Comparison of ENCODE assay signal across 24 mouse cellular contexts in genomic region chr12:32014811-32015210, GRCm38 (mm10). TPM values are rescaled to one million over a fixed set of nuclear protein-coding genes. Genes with fewer than 3 reads are reported as not detected.
DNase-seq lines count a peak whose midpoint lies in the region; ATAC-seq and TF ChIP-seq lines count a peak whose summit lies in the region.
"Had no signal": no experiment of that assay in that cellular context is flagged by ENCODE, and none has a peak within 500 bp of the region (broad histone marks: within the 10 kb centered on the region; RNA-seq: fewer than 3 reads in every experiment).

No protein-coding gene starts in this region.

- H3K4me3 ChIP-seq in neural tube, embryonic 13.5 days = no peak overlapping the region
- no peak overlapping the region for H3K4me3 ChIP-seq in embryonic facial prominence, embryonic 14.5 days (ENCODE audit: low read depth, low read length)
- no peak overlapping the region for H3K4me3 ChIP-seq in myocyte
- H3K4me3 ChIP-seq: forebrain, embryonic 10.5 days; forebrain, embryonic 13.5 days; heart, embryonic 10.5 days; heart, embryonic 13.5 days; hindbrain, embryonic 15.5 days; intestine, embryonic 15.5 days had no signal

- intact Hi-C loops in gastrocnemius, postnatal 14 days (cut with DNase I; ENCODE audit: low total_unique reads) = no loop called here

- no peak overlapping the region for H3K4me2 ChIP-seq in neural tube, embryonic 13.5 days
- H3K4me2 ChIP-seq in embryonic facial prominence, embryonic 14.5 days (ENCODE audit: low read depth, low read length) = no peak overlapping the region
- H3K4me2 ChIP-seq in myocyte (ENCODE audit: low read depth) = peak overlapping the region; percentile 64
- H3K4me2 ChIP-seq: forebrain, embryonic 13.5 days; heart, embryonic 13.5 days; hindbrain, embryonic 15.5 days; intestine, embryonic 15.5 days had no signal

- H3K9ac ChIP-seq in neural tube, embryonic 13.5 days = no peak overlapping the region
- no peak overlapping the region for H3K9ac ChIP-seq in embryonic facial prominence, embryonic 14.5 days (ENCODE audit: low read depth, low read length)
- H3K9ac ChIP-seq: forebrain, embryonic 13.5 days; heart, embryonic 13.5 days; hindbrain, embryonic 15.5 days; intestine, embryonic 15.5 days had no signal

- 62% methylated on average over 7 of the region's 7 CpGs for WGBS in neural tube, embryonic 13.5 days
- WGBS in embryonic facial prominence, embryonic 14.5 days = 44% methylated on average over 7 of the region's 7 CpGs

- peaks cover 30% of the 10 kb centered on the region for H3K4me1 ChIP-seq in neural tube, embryonic 13.5 days (replicated peaks)
- H3K4me1 ChIP-seq in embryonic facial prominence, embryonic 14.5 days (ENCODE audit: control insufficient read depth, insufficient read depth, low read length) = peaks cover 9% of the 10 kb centered on the region; the same call in 1 of the 2 replicates

- no peaks in the 10 kb centered on the region; the same call in 1 of the 2 replicates for H3K9me3 ChIP-seq in neural tube, embryonic 13.5 days
- peaks cover 8% of the 10 kb centered on the region; the same call in 1 of the 2 replicates for H3K9me3 ChIP-seq in embryonic facial prominence, embryonic 14.5 days (ENCODE audit: control insufficient read depth, low read length)
- H3K9me3 ChIP-seq: forebrain, embryonic 10.5 days; forebrain, embryonic 13.5 days; G1E; heart, embryonic 10.5 days; hindbrain, embryonic 15.5 days; intestine, embryonic 15.5 days had no signal

- ATAC-seq in neural tube, embryonic 13.5 days (ENCODE audit: low read depth) = no peak; the same call in 1 of the 2 replicates
- no peak; the same call in 1 of the 2 replicates for ATAC-seq in embryonic facial prominence, embryonic 14.5 days (ENCODE audit: low read depth)
- ATAC-seq: intestine, embryonic 15.5 days had no signal

- no peaks in the 10 kb centered on the region for H3K27me3 ChIP-seq in neural tube, embryonic 13.5 days
- no peaks in the 10 kb centered on the region for H3K27me3 ChIP-seq in embryonic facial prominence, embryonic 14.5 days (replicated peaks; ENCODE audit: control insufficient read depth, insufficient read depth, low read length)
- no peaks in the 10 kb centered on the region for H3K27me3 ChIP-seq in myocyte (ENCODE audit: control insufficient read depth, insufficient read depth, insufficient read length)
- H3K27me3 ChIP-seq: CH12.LX; forebrain, embryonic 13.5 days; heart, embryonic 13.5 days; hindbrain, embryonic 15.5 days; intestine, embryonic 15.5 days had no signal

- H3K36me3 ChIP-seq in neural tube, embryonic 13.5 days = no peaks in the 10 kb centered on the region
- H3K36me3 ChIP-seq in embryonic facial prominence, embryonic 14.5 days (ENCODE audit: control insufficient read depth, insufficient read depth, low read length) = no peaks in the 10 kb centered on the region
- no peaks in the 10 kb centered on the region for H3K36me3 ChIP-seq in myocyte (ENCODE audit: control insufficient read depth, insufficient read depth)
- H3K36me3 ChIP-seq: forebrain, embryonic 10.5 days; heart, embryonic 10.5 days; heart, embryonic 13.5 days; hindbrain, embryonic 15.5 days; intestine, embryonic 15.5 days had no signal

- no peak overlapping the region for H3ac ChIP-seq in myocyte (ENCODE audit: control insufficient read depth, insufficient read length)

- peaks cover 10% of the 10 kb centered on the region for H3K79me2 ChIP-seq in myocyte (ENCODE audit: control insufficient read depth, insufficient read depth)

- H3K27ac ChIP-seq in neural tube, embryonic 13.5 days (replicated peaks) = peak overlapping the region; percentile 54; the same call in 1 of the 2 replicates
- H3K27ac ChIP-seq in embryonic facial prominence, embryonic 14.5 days (replicated peaks; ENCODE audit: low read depth, low read length) = peak overlapping the region; percentile 33; the same call in 1 of the 2 replicates
- H3K27ac ChIP-seq: forebrain, embryonic 10.5 days; forebrain, embryonic 13.5 days; heart, embryonic 10.5 days; heart, embryonic 13.5 days; intestine, embryonic 15.5 days had no signal

- peak; percentile 51 for DNase-seq in heart, adult 11 months
- DNase-seq in heart, adult 9 months (ENCODE audit: low spot score in 2 of 2) = no peak
- no peak for DNase-seq in neural tube, embryonic 10.5 days (ENCODE audit: extremely low spot score, low spot score)
- no peak for DNase-seq in embryonic facial prominence, embryonic 14.5 days (ENCODE audit: low spot score)
- DNase-seq in gastrocnemius, postnatal 14 days = no peak
- DNase-seq: B cell, adult 2 months; cerebellum, adult 11 months; cerebellum, adult 2 months; cerebellum, adult 9-11 months; cerebellum, postnatal 25 days; gastrocnemius, postnatal 10 days; heart, adult 18-20 months; heart, postnatal 14 days; heart, postnatal 4 days had no signal

- TF ChIP-seq POLR2A in myocyte (IDR thresholded peaks at IDR 0.05; ENCODE audit: insufficient read length, low read depth) = no peak

TF ChIP-seq in myocyte, 11 proteins besides CTCF, POLR2A, EP300 and RAD21:
- TF ChIP-seq SRF (IDR thresholded peaks at IDR 0.05; ENCODE audit: control insufficient read depth, insufficient read length, low read depth) = no peak
- TF ChIP-seq MYOG (IDR thresholded peaks at IDR 0.05; ENCODE audit: control insufficient read depth in 1 of 3, insufficient read depth in 1 of 3, insufficient read length in 2 of 3, low read depth in 2 of 3) = no peak
- TF ChIP-seq TCF3 (IDR thresholded peaks at IDR 0.05; ENCODE audit: insufficient read length, low read depth) = no peak
- no peak for TF ChIP-seq USF1 (IDR thresholded peaks at IDR 0.05; ENCODE audit: low read depth)
- no peak for TF ChIP-seq POLR2AphosphoS2 (IDR thresholded peaks at IDR 0.05; ENCODE audit: insufficient read length, low read depth)
- TF ChIP-seq E2F4 (IDR thresholded peaks at IDR 0.05; ENCODE audit: insufficient read depth) = no peak
- TF ChIP-seq MYOD1 (IDR thresholded peaks at IDR 0.05; ENCODE audit: control insufficient read depth in 1 of 3, insufficient read length in 2 of 3, low read depth in 2 of 3) = no peak
- TF ChIP-seq TCF12 (IDR thresholded peaks at IDR 0.05; ENCODE audit: insufficient read depth, poor library complexity, severe bottlenecking) = no peak
- TF ChIP-seq CEBPB (IDR thresholded peaks at IDR 0.05; ENCODE audit: insufficient read depth, poor library complexity, severe bottlenecking) = no peak
- TF ChIP-seq MAX (IDR thresholded peaks at IDR 0.05; ENCODE audit: low read depth) = no peak
- no peak for TF ChIP-seq REST (IDR thresholded peaks at IDR 0.05; ENCODE audit: insufficient read depth, insufficient read length)

RNA-seq across cellular contexts. Expression of gene Prkar2b, which starts 46.3 kb away (rescaled TPM):
- 95.9 and 101 TPM in 2 replicates for polyA plus RNA-seq in neural tube, embryonic 13.5 days (2015; fragmentation: Nextera tagmentation; extraction: Ambion mirVana)
- polyA plus RNA-seq in embryonic facial prominence, embryonic 14.5 days (2014; fragmentation: Nextera tagmentation; extraction: Ambion mirVana) = 35.8 and 41.0 TPM in 2 replicates
- 16.2 TPM for polyA plus RNA-seq in myocyte (2012; fragmentation: generic; extraction: Trizol)
- total RNA-seq in gastrocnemius, postnatal 14 days (2021) = 1 to 10 TPM; 2.0 to 3.1 TPM
